Mouse (Mus musculus) bone marrow macrophage, adult 2 months (primary cell): Measurements from ENCODE around the gene Aig1. TPM values are rescaled to one million over a fixed set of nuclear protein-coding genes. Genes with fewer than 3 reads are reported as not detected.

Experiments
- H3K27ac ChIP-seq: 2 replicates; pipeline ENCODE4 v1.5.1; 2012; ENCODE audit warnings: low read depth, low read length; ENCODE audit not compliant: insufficient read depth
- H3K4me1 ChIP-seq: 2 replicates; pipeline ENCODE4 v1.6.1; 2012; ENCODE audit warnings: low read length; ENCODE audit not compliant: control insufficient read depth, insufficient read depth
- H3K4me3 ChIP-seq: 2 replicates; pipeline ENCODE4 v1.5.1; 2012; ENCODE audit warnings: mild to moderate bottlenecking, low read length, moderate library complexity; ENCODE audit not compliant: insufficient read depth
- CTCF ChIP-seq: IDR thresholded peaks from 2 replicates; pipeline ENCODE4 v1.5.1; 2012; ENCODE audit warnings: low read depth, mild to moderate bottlenecking, low read length, moderate library complexity
- POLR2A ChIP-seq: IDR thresholded peaks from 2 replicates; pipeline ENCODE4 v1.6.1; 2012; ENCODE audit warnings: mild to moderate bottlenecking, low read depth, low read length, borderline replicate concordance
- polyA plus RNA-seq: library from polyadenylated mRNA; stranded (reverse); fragments of >200 nt; gene quantifications from 2 replicates; pipeline ENCODE4 v1.2.4, GENCODE M21; 2012; ENCODE audit not compliant: missing spikeins, insufficient read depth, insufficient read length

Gene Aig1
- polyA plus RNA-seq, 1 experiment = 9.8 TPM

- TF ChIP-seq POLR2A (no peak), CTCF (no peak)
- Histone ChIP-seq H3K27ac (no peak overlapping the region), H3K4me1 (peaks cover 13% of the 10 kb centered on the region), H3K4me3 (no peak overlapping the region)
These were observed 180.2 kb downstream of the Aig1 start for GRCm38 (mm10) chr10:13688386-13689120.

GRCm38 (mm10) chr10:13687182-13687810 is 181.5 kb downstream of the Aig1 start:
- Histone ChIP-seq H3K27ac (no peak overlapping the region), H3K4me1 (peaks cover 13% of the 10 kb centered on the region), H3K4me3 (no peak overlapping the region)
- no peak for TF ChIP-seq POLR2A
- no peak for TF ChIP-seq CTCF

GRCm38 (mm10) chr10:13686127-13686526 is 182.7 kb downstream of the Aig1 start:
- peaks cover 13% of the 10 kb centered on the region for H3K4me1 ChIP-seq
- no peak overlapping the region for H3K4me3 ChIP-seq
- TF ChIP-seq POLR2A = no peak
- no peak for TF ChIP-seq CTCF
- no peak overlapping the region for H3K27ac ChIP-seq

GRCm38 (mm10) chr10:13685366-13685765 is 183.4 kb downstream of the Aig1 start:
- Histone ChIP-seq H3K4me3 (no peak overlapping the region), H3K27ac (no peak overlapping the region), H3K4me1 (peaks cover 13% of the 10 kb centered on the region)
- TF ChIP-seq POLR2A (no peak), CTCF (no peak)

GRCm38 (mm10) chr10:13684452-13684851 is 184.3 kb downstream of the Aig1 start:
- TF ChIP-seq POLR2A (no peak), CTCF (no peak)
- Histone ChIP-seq H3K4me1 (peaks cover 13% of the 10 kb centered on the region), H3K27ac (no peak overlapping the region), H3K4me3 (no peak overlapping the region)

- no peak overlapping the region for H3K27ac ChIP-seq
- TF ChIP-seq POLR2A = no peak
- TF ChIP-seq CTCF = no peak
- H3K4me3 ChIP-seq = no peak overlapping the region
- peaks cover 13% of the 10 kb centered on the region for H3K4me1 ChIP-seq
These were observed 186.2 kb downstream of the Aig1 start for GRCm38 (mm10) chr10:13682565-13682964.

GRCm38 (mm10) chr10:13677440-13677839 is 191.3 kb downstream of the Aig1 start:
- no peaks in the 10 kb centered on the region for H3K4me1 ChIP-seq
- TF ChIP-seq CTCF = no peak
- TF ChIP-seq POLR2A = no peak
- H3K4me3 ChIP-seq = no peak overlapping the region
- H3K27ac ChIP-seq = no peak overlapping the region

GRCm38 (mm10) chr10:13675033-13675379 is 193.8 kb downstream of the Aig1 start:
- H3K4me3 ChIP-seq = no peak overlapping the region

GRCm38 (mm10) chr10:13674304-13675032 is 194.3 kb downstream of the Aig1 start:
- TF ChIP-seq POLR2A (no peak), CTCF (no peak)
- Histone ChIP-seq H3K27ac (no peak overlapping the region), H3K4me1 (no peaks in the 10 kb centered on the region), H3K4me3 (no peak overlapping the region)

More at GRCm38 (mm10) chr10:13675033-13675379, 193.8 kb downstream of the Aig1 start:
- Histone ChIP-seq H3K27ac (no peak overlapping the region), H3K4me1 (no peaks in the 10 kb centered on the region)
- TF ChIP-seq CTCF (no peak), POLR2A (no peak)
